Mouse (Mus musculus) right cerebral cortex, postnatal 14 days (tissue): ENCODE results near the gene Pcsk6.

Source experiments
- DNase-seq: peaks from one replicate; pipeline ENCODE4 v3.0.0; 2022

The Pcsk6 gene

GRCm38 (mm10) chr7:66060066-66060956, 198.8 kb downstream of the Pcsk6 start:
- peak; percentile 88 for DNase-seq

DNA sequence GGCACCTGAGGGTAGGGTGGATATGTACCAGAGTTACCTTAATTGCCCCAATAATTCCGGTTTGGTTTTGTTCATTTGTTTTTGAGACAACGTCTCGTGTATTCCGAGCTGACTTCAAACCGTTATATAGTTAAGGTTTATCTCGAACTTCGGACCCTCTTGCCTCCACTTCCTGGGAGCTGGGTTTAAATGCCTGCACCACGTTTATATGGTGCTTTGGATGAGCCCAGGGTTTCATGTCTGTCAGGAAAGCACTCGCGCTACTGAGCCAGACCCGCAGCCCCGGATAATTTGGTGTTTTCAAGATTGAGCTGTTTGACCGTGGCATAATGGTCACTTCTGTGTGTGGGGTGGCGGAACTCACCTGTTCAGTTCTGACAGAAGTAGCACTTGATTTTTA, 199.5 kb downstream of the Pcsk6 start:
- no peak for DNase-seq

GRCm38 (mm10) chr7:66076411-66076810, 214.9 kb downstream of the Pcsk6 start:
- DNase-seq, result no peak

DNA sequence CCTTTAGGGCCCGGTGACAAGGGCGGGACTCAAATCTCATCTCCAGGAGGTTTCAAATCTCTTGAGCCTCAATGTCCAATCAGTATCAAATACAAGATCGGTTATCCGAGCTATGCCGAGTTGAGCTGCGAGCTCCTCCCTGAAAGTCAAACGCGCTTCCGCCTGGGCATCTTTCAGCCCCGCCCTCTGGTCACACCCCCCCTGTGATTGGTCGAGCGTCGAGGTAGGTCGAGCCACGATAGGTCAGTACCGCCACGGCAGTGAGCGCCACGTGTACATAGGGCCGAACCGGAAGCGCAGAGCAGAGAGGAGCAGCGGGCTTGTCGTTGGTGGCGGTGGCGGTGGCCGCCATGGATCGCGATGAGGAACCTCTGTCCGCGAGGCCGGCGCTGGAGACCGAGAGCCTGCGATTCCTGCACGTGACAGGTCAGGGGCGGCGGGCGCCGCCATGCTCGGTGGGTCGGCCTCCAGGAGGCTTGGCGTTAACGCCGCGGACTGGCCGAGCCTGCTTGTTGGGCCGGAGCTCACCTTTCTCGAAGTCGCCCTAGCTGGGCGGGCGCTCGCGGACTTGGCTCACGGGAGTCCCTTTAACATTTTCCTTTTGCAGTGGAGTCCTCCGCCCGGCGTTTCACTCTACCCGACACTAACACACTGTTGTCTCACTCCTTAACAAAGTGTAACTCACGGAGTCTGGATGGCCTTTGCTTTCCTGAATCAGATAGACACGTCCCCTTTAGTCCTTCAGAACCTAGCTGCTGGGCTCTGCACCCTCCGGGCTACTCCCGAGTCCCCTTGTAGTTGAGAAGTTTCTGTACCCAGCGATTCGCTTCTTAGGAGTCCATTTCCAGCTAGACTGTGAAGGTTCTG, 218.1 kb downstream of the Pcsk6 start, which contains the start of gene Selenos:
TSS of gene Selenos (plus strand) at position 286 of the 867 bp plus-strand sequence.
- peak; percentile 95 for DNase-seq

GRCm38 (mm10) chr7:66080231-66080613, 218.7 kb downstream of the Pcsk6 start:
- DNase-seq, result no peak

- no peak for DNase-seq
These were observed 222.2 kb downstream of the Pcsk6 start for GRCm38 (mm10) chr7:66083757-66084156.

GRCm38 (mm10) chr7:66084546-66084945, 223.0 kb downstream of the Pcsk6 start:
- DNase-seq, result no peak

DNA sequence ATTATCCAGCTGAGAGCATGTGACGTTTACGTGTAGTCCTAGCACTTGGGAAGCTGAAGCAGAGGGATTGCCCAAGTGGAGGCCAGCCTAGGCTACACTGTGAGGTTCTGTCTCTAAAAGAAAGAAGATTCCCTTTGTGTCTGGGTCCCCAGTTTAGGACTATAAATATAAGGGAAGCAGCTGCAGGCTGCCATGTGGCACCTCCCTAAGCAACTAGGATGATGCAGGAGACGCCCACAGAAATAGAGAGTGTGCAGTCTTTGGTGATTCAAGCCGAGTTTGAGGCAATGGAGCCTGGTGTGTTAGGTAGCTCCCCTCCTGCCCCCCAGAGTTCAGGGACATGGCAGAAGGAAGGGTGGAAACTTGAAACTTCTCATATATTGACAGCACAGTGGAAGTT, 226.1 kb downstream of the Pcsk6 start:
- DNase-seq, result no peak

- DNase-seq, result no peak
These were observed 226.5 kb downstream of the Pcsk6 start for GRCm38 (mm10) chr7:66088077-66088476.

DNA sequence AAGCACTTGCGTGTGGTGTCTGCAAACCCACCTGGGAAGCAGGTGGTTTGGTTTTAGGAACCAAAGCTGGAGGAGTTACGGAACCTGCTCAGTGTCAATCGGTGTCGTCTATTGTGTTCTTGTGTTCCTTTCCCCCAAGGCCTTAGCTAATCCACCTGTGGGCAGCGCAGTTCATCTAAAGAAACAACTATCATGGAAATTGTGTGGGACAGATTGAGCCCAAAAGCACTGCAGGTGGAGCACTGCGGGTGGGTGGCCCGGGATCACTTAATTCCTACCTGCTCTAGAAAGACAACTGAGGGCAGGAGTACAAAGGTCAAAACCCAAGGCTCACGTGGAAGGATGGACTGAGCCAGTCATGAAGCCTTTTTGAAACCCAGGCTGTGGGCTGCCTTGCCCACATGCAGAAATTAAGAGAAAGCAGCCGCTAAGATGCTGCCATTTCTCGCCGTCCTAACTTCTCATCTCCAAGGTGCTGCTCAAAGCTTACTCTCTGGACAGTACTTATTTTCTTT, 229.2 kb downstream of the Pcsk6 start:
- DNase-seq, result no peak

GRCm38 (mm10) chr7:66091553-66091952, 230.0 kb downstream of the Pcsk6 start:
- no peak for DNase-seq

GRCm38 (mm10) chr7:66092656-66093055, 231.1 kb downstream of the Pcsk6 start:
- no peak for DNase-seq

- DNase-seq, result no peak
These were observed 232.6 kb downstream of the Pcsk6 start for GRCm38 (mm10) chr7:66094141-66094540.

- DNase-seq, result no peak
These were observed 237.3 kb downstream of the Pcsk6 start for GRCm38 (mm10) chr7:66098803-66099202.
